Mouse (Mus musculus) gastrocnemius, postnatal 4 days (tissue): Measurements from ENCODE around the gene Dnal1. TPM values are rescaled to one million over a fixed set of nuclear protein-coding genes. Genes with fewer than 3 reads are reported as not detected.

Experiments
- DNase-seq, 2 experiments: peaks; one replicate each; pipeline ENCODE4 v3.0.0; 2021 to 2022; ENCODE audit warnings: low spot score in 2 of 2, mixed read lengths in 2 of 2
- total RNA-seq, 2 experiments: library from RNA; stranded (reverse); gene quantifications; 2 replicates each; pipeline ENCODE4 v1.2.3; 2021

Dnal1 gene
- total RNA-seq, 2 experiments from 2014 or later: 10.2 to 14.8 TPM

- no peak for DNase-seq
Observed at GRCm38 (mm10) chr12:84181999-84182398, 67.8 kb downstream of the Dnal1 start.

- no peak for DNase-seq
Observed at GRCm38 (mm10) chr12:84184979-84185378, 70.8 kb downstream of the Dnal1 start.

- no peak for DNase-seq
Observed at GRCm38 (mm10) chr12:84185547-84185946, 71.4 kb downstream of the Dnal1 start.

- DNase-seq: no peak
Observed at GRCm38 (mm10) chr12:84186536-84186935, 72.4 kb downstream of the Dnal1 start.

GRCm38 (mm10) chr12:84186950-84187349, 72.8 kb downstream of the Dnal1 start:
- DNase-seq: no peak

GRCm38 (mm10) chr12:84187752-84188601, 73.8 kb downstream of the Dnal1 start:
- DNase-seq: peak in 1 of 2 experiments; percentile 24

GRCm38 (mm10) chr12:84188881-84189444, 74.8 kb downstream of the Dnal1 start:
- no peak for DNase-seq

GRCm38 (mm10) chr12:84190151-84190820, 76.1 kb downstream of the Dnal1 start:
- DNase-seq: no peak

- no peak for DNase-seq
Observed at GRCm38 (mm10) chr12:84191190-84191589, 77.0 kb downstream of the Dnal1 start.

- no peak for DNase-seq
Observed at GRCm38 (mm10) chr12:84191770-84192169, 77.6 kb downstream of the Dnal1 start.

- no peak for DNase-seq
Observed at GRCm38 (mm10) chr12:84192280-84192679, 78.1 kb downstream of the Dnal1 start.

GRCm38 (mm10) chr12:84192741-84193641, 78.8 kb downstream of the Dnal1 start:
- DNase-seq: peak; percentile 72 to 79

- DNase-seq: peak; percentile 87 to 92
Observed at GRCm38 (mm10) chr12:84193642-84194399, 79.7 kb downstream of the Dnal1 start.

- no peak for DNase-seq
Observed at GRCm38 (mm10) chr12:84194400-84195109, 80.4 kb downstream of the Dnal1 start.

- no peak for DNase-seq
Observed at GRCm38 (mm10) chr12:84195195-84195594, 81.0 kb downstream of the Dnal1 start.
